8 mouse cellular contexts compared by ENCODE assay signal in genomic region chr14:61648685-61649504, GRCm38 (mm10). TPM values are rescaled to one million over a fixed set of nuclear protein-coding genes. Genes with fewer than 3 reads are reported as not detected.
A peak's percentile ranks its signal among the peaks of the same experiment; 100 is the strongest.
DNase-seq lines count a peak whose midpoint lies in the region; ATAC-seq lines count a peak whose summit lies in the region.

No protein-coding gene starts in this region.

- peak overlapping the region; percentile 90 for H3K27ac ChIP-seq in hindbrain, embryonic 12.5 days

- no peaks in the 10 kb centered on the region for H3K9me3 ChIP-seq in hindbrain, embryonic 12.5 days (replicated peaks)

- peak; percentile 94 for ATAC-seq in hindbrain, embryonic 12.5 days (ENCODE audit: low FRiP score)

- H3K4me1 ChIP-seq in hindbrain, embryonic 12.5 days = no peaks in the 10 kb centered on the region

- H3K9ac ChIP-seq in hindbrain, embryonic 12.5 days = peak overlapping the region; percentile 96

- H3K27me3 ChIP-seq in hindbrain, embryonic 12.5 days = no peaks in the 10 kb centered on the region

- H3K4me2 ChIP-seq in hindbrain, embryonic 12.5 days (replicated peaks) = peak overlapping the region; percentile 73

- peak; percentile 99 for DNase-seq in Muller cell, postnatal 12 days (ENCODE audit: inconsistent ontology term)
- peak; percentile 92 for DNase-seq in cerebellum, adult 9-11 months
- DNase-seq in frontal cortex, adult 2 months (ENCODE audit: extremely low spot score in 1 of 2, low spot score in 1 of 2) = peak; percentile 82 to 95
- peak; percentile 92 to 96 for DNase-seq in layer of hippocampus, postnatal 14 days (ENCODE audit: low spot score in 2 of 2)
- DNase-seq in lung, postnatal 14 days = peak; percentile 97
- peak; percentile 91 for DNase-seq in retina, adult 2 months (ENCODE audit: low read depth, low spot score)
- peak; percentile 95 to 97 for DNase-seq in thymus, postnatal 36 days

- 3% methylated on average over 62 of the region's 62 CpGs for whole genome bisulfite sequencing in hindbrain, embryonic 12.5 days

- no peaks in the 10 kb centered on the region for H3K36me3 ChIP-seq in hindbrain, embryonic 12.5 days

- peak overlapping the region; percentile 85 for H3K4me3 ChIP-seq in hindbrain, embryonic 12.5 days

RNA-seq across cellular contexts. Expression of gene Kcnrg, which starts 41.6 kb away (rescaled TPM):
- polyA plus RNA-seq in frontal cortex, adult 2 months (2012; rRNA removed) = 0.42 and 0.58 TPM in 2 replicates
- 1.8 and 2.9 TPM in 2 replicates for polyA plus RNA-seq in hindbrain, embryonic 12.5 days (2016; fragmentation: Nextera tagmentation; extraction: Ambion mirVana)
- total RNA-seq in layer of hippocampus, postnatal 14 days (2021) = 1 to 10 TPM; 1.0 to 1.3 TPM

RNA-seq across cellular contexts. Expression of gene Trim13, which starts 50.8 kb away (rescaled TPM):
- 10.2 and 11.0 TPM in 2 replicates for polyA plus RNA-seq in frontal cortex, adult 2 months (2012; rRNA removed)
- 40.5 and 49.5 TPM in 2 replicates for polyA plus RNA-seq in hindbrain, embryonic 12.5 days (2016; fragmentation: Nextera tagmentation; extraction: Ambion mirVana)
- 10 to 100 TPM; 12.4 to 14.0 TPM for total RNA-seq in layer of hippocampus, postnatal 14 days (2021)

Comparison
In these comparisons a context has a peak if more than half of its experiments do, and no peak if none do; other contexts are left out.
1. Peak in every context shown above with its lines: DNase-seq, ATAC-seq, H3K4me3 ChIP-seq and H3K27ac ChIP-seq.